Mouse (Mus musculus) bone marrow, adult 2 months (tissue): ENCODE measurements around the gene Stim1.

Experiments used
- CTCF ChIP-seq: fragments of 200-500 bp; IDR thresholded peaks from 2 replicates; pipeline ENCODE4 v1.5.1; 2011; ENCODE audit warnings: low read length, control low read depth; ENCODE audit not compliant: control insufficient read depth, insufficient read depth
- POLR2A ChIP-seq: fragments of 200-500 bp; IDR thresholded peaks from 2 replicates; pipeline ENCODE4 v1.6.1; 2011; ENCODE audit warnings: low read depth, mild to moderate bottlenecking, control low read depth, low read length, borderline replicate concordance; ENCODE audit not compliant: control insufficient read depth

GRCm38 (mm10) chr7:102446438-102446837 lies 178.8 kb downstream of the Stim1 start:
- no peak for TF ChIP-seq POLR2A
- no peak for TF ChIP-seq CTCF
